Mouse (Mus musculus): ENCODE data around the gene Gm11437.

DNA sequence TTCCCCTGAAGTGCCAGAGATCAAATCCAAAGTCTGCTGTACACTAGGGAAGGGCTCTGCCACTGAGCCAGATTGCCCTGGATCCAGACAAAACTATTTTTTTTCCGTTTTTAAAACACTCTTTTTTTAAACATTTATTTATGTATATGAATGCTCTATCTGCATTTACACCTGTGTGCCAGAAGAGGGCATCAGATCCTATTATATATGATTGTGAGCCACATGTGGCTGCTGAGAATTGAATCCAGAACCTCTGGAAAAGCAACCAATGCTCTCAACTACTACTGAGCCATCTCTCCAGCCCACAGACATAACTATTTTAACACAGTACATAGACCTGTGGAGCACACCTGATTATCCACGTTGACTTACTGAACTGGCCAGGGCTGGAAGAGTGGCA lies 51.1 kb downstream of the Gm11437 start:
- TF ChIP-seq CTCF (IDR thresholded peaks at IDR 0.05; ENCODE audit: low read depth, low read length), result no peak
- TF ChIP-seq GATA1 (IDR thresholded peaks at IDR 0.05; ENCODE audit: borderline replicate concordance, low read length), result no peak
- TF ChIP-seq TAL1 (conservative IDR thresholded peaks at IDR 0.05; ENCODE audit: low read depth, low read length), result no peak

Data from G1E (cell line).